Mouse (Mus musculus): ENCODE results near the gene Gm4553. TPM values are rescaled to one million over a fixed set of nuclear protein-coding genes. Genes with fewer than 3 reads are reported as not detected.

The Gm4553 gene
- polyA plus RNA-seq, 1 experiment from 2014 or later, result not detected

DNA sequence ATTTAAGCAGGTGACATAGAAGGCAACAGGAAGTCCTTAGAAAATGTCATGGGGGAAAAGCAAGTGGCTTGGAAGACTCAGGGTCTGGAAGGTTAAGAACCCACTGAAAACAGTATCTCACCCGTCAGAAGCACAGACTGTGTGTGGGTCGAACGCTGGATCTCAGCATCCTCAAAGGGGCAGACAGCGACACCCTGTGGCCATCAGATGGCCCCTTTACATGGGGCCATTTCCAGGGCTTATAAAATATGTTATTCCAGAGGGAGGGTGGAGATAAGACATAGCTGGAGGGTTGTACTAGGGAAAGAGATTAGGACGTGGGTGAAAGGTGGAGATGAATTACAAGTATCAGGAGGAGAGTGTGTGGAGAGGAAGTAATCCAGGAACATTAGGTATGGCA is 45.9 kb downstream of the Gm4553 start:
- no peak overlapping the region for H3K4me2 ChIP-seq (ENCODE audit: low read length)
- H3K36me3 ChIP-seq (ENCODE audit: control insufficient read depth, insufficient read depth, low read length), result no peaks in the 10 kb centered on the region
- no peaks in the 10 kb centered on the region for H3K9me3 ChIP-seq (replicated peaks; ENCODE audit: control insufficient read depth, low read length)
- no peak overlapping the region for H3K4me3 ChIP-seq (ENCODE audit: low read depth, low read length)
- DNase-seq (ENCODE audit: low spot score), result peak; percentile 22
- no peaks in the 10 kb centered on the region for H3K4me1 ChIP-seq (ENCODE audit: control insufficient read depth, insufficient read depth, low read length)
- 14% methylated on average over 5 of the region's 5 CpGs for WGBS
- H3K9ac ChIP-seq (ENCODE audit: low read length), result no peak overlapping the region
- no peaks in the 10 kb centered on the region for H3K27me3 ChIP-seq (replicated peaks; ENCODE audit: control insufficient read depth, insufficient read depth, low read length)
- no peak for ATAC-seq
- H3K27ac ChIP-seq (ENCODE audit: low read depth, low read length), result no peak overlapping the region

Other genes with a start within 250 kb of the Gm4553 start
- 74.0 and 87.3 TPM in 2 replicates for gene Tollip, start 247.2 kb downstream of the Gm4553 start, polyA plus RNA-seq (2014; fragmentation: Nextera tagmentation; extraction: Ambion mirVana)
- 20.8 and 21.7 TPM in 2 replicates for gene Brsk2, start 216.0 kb downstream of the Gm4553 start, polyA plus RNA-seq (2014; fragmentation: Nextera tagmentation; extraction: Ambion mirVana)
- gene Mob2, start 104.7 kb downstream of the Gm4553 start, polyA plus RNA-seq (2014; fragmentation: Nextera tagmentation; extraction: Ambion mirVana), result 53.6 and 57.9 TPM in 2 replicates
- gene Dusp8, start 69.9 kb downstream of the Gm4553 start, polyA plus RNA-seq (2014; fragmentation: Nextera tagmentation; extraction: Ambion mirVana), result 58.0 and 84.8 TPM in 2 replicates
- gene Gm45618, start 45.0 kb downstream of the Gm4553 start, polyA plus RNA-seq (2014; fragmentation: Nextera tagmentation; extraction: Ambion mirVana), result not detected in 2 replicates
- not detected in 2 replicates for gene Gm39115, start 29.7 kb downstream of the Gm4553 start, polyA plus RNA-seq (2014; fragmentation: Nextera tagmentation; extraction: Ambion mirVana)
- gene Gm45337, start 21.1 kb downstream of the Gm4553 start, polyA plus RNA-seq (2014; fragmentation: Nextera tagmentation; extraction: Ambion mirVana), result not detected in 2 replicates
- gene Gm29735, start 8.6 kb downstream of the Gm4553 start, polyA plus RNA-seq (2014; fragmentation: Nextera tagmentation; extraction: Ambion mirVana), result not detected in 2 replicates
- gene Krtap5-2, start 10.3 kb upstream of the Gm4553 start, polyA plus RNA-seq (2014; fragmentation: Nextera tagmentation; extraction: Ambion mirVana), result not detected in 2 replicates
- not detected in 2 replicates for gene Gm10153, start 24.6 kb upstream of the Gm4553 start, polyA plus RNA-seq (2014; fragmentation: Nextera tagmentation; extraction: Ambion mirVana)
- gene Krtap5-3, start 35.6 kb upstream of the Gm4553 start, polyA plus RNA-seq (2014; fragmentation: Nextera tagmentation; extraction: Ambion mirVana), result not detected in 2 replicates
- not detected in 2 replicates for gene Gm7579, start 46.1 kb upstream of the Gm4553 start, polyA plus RNA-seq (2014; fragmentation: Nextera tagmentation; extraction: Ambion mirVana)
- not detected in 2 replicates for gene Krtap5-5, start 64.2 kb upstream of the Gm4553 start, polyA plus RNA-seq (2014; fragmentation: Nextera tagmentation; extraction: Ambion mirVana)
- gene Gm40460, start 75.3 kb upstream of the Gm4553 start, polyA plus RNA-seq (2014; fragmentation: Nextera tagmentation; extraction: Ambion mirVana), result not detected in 2 replicates
- not detected in 2 replicates for gene Gm2431, start 92.6 kb upstream of the Gm4553 start, polyA plus RNA-seq (2014; fragmentation: Nextera tagmentation; extraction: Ambion mirVana)
- gene Gm4559, start 108.6 kb upstream of the Gm4553 start, polyA plus RNA-seq (2014; fragmentation: Nextera tagmentation; extraction: Ambion mirVana), result not detected in 2 replicates
- not detected in 2 replicates for gene Krtap5-1, start 131.4 kb upstream of the Gm4553 start, polyA plus RNA-seq (2014; fragmentation: Nextera tagmentation; extraction: Ambion mirVana)
- gene Krtap5-4, start 137.8 kb upstream of the Gm4553 start, polyA plus RNA-seq (2014; fragmentation: Nextera tagmentation; extraction: Ambion mirVana), result not detected in 2 replicates
- gene Ifitm10, start 208.0 kb upstream of the Gm4553 start, polyA plus RNA-seq (2014; fragmentation: Nextera tagmentation; extraction: Ambion mirVana), result 1.9 and 3.4 TPM in 2 replicates
- gene Gm49369, start 216.9 kb upstream of the Gm4553 start, polyA plus RNA-seq (2014; fragmentation: Nextera tagmentation; extraction: Ambion mirVana), result not detected in 2 replicates
- gene Ctsd, start 222.3 kb upstream of the Gm4553 start, polyA plus RNA-seq (2014; fragmentation: Nextera tagmentation; extraction: Ambion mirVana), result 261 and 263 TPM in 2 replicates

All from forebrain, embryonic 14.5 days (tissue).